Mouse (Mus musculus) heart, postnatal 0 days (tissue): Measurements from ENCODE around the gene Tmed10. TPM values are rescaled to one million over a fixed set of nuclear protein-coding genes. Genes with fewer than 3 reads are reported as not detected.

Experiments used
- ATAC-seq: fragments of 200-750 bp; cut with Nextera tagmentation; 2 replicates; pipeline ENCODE4 v1.8.0; 2017; ENCODE audit warnings: low read depth, moderate number of reproducible peaks, moderate library complexity; ENCODE audit not compliant: insufficient read depth
- DNase-seq: peaks from one replicate; pipeline ENCODE4 v3.0.0-alpha.2; 2016; ENCODE audit warnings: low spot score
- H3K27ac ChIP-seq: fragments of 300-500 bp; sonication (generic); 2 replicates; pipeline ENCODE4 v1.5.1; 2014; ENCODE audit warnings: low read depth, mild to moderate bottlenecking
- H3K27me3 ChIP-seq: fragments of 300-500 bp; sonication (generic); 2 replicates; pipeline ENCODE4 v1.6.1; 2014; ENCODE audit warnings: low read length, mixed read lengths; ENCODE audit not compliant: control insufficient read depth, insufficient read depth
- H3K36me3 ChIP-seq: fragments of 300-500 bp; sonication (generic); replicated peaks from 2 replicates; pipeline ENCODE4 v1.6.1; 2014; ENCODE audit warnings: low read length, mixed read lengths; ENCODE audit not compliant: control insufficient read depth, insufficient read depth
- H3K4me1 ChIP-seq: fragments of 300-500 bp; sonication (generic); 2 replicates; pipeline ENCODE4 v1.6.1; 2014; ENCODE audit warnings: antibody characterized with exemption; ENCODE audit not compliant: control insufficient read depth, insufficient read depth
- H3K4me2 ChIP-seq: fragments of 300-500 bp; sonication (generic); 2 replicates; pipeline ENCODE4 v1.6.1; 2014; ENCODE audit warnings: low read depth, mild to moderate bottlenecking, low read length, moderate library complexity
- H3K4me3 ChIP-seq: fragments of 300-500 bp; sonication (generic); 2 replicates; pipeline ENCODE4 v1.5.1; 2014; ENCODE audit warnings: low read depth, low read length
- H3K9ac ChIP-seq: fragments of 300-500 bp; sonication (generic); replicated peaks from 2 replicates; pipeline ENCODE4 v1.6.1; 2014; ENCODE audit warnings: low read depth, low read length, mixed read lengths
- H3K9me3 ChIP-seq: fragments of 300-500 bp; sonication (generic); replicated peaks from 2 replicates; pipeline ENCODE4 v1.6.1; 2016; ENCODE audit warnings: low read length; ENCODE audit not compliant: control insufficient read depth
- CTCF ChIP-seq: IDR thresholded peaks from 2 replicates; pipeline ENCODE4 v1.5.1; 2016; ENCODE audit warnings: antibody characterized with exemption, control low read depth, low read depth
- EP300 ChIP-seq: IDR thresholded peaks from 2 replicates; pipeline ENCODE4 v1.6.1; 2016; ENCODE audit warnings: antibody characterized with exemption, low read depth
- WGBS: fragments of 180-500 bp; shearing (Covaris S2); extraction: QIAGEN DNeasy Blood & Tissue Kit; methylation state at CpG from one replicate; pipeline ENCODE4 v1.1.7; 2014; 5-methylcytosine and 5-hydroxymethylcytosine counted together
- polyA plus RNA-seq: library from polyadenylated mRNA; unstranded; fragments of >200 nt; fragmentation: Nextera tagmentation; extraction: Ambion mirVana; gene quantifications from 2 replicates; pipeline ENCODE4 v1.2.1, GENCODE M21; 2015
- total RNA-seq: library from RNA; depleted of rRNA; stranded (reverse); fragments of >200 nt; gene quantifications from 2 replicates; pipeline ENCODE4 v1.2.3, GENCODE M21; 2014; ENCODE audit warnings: low replicate concordance

Gene Tmed10
- total and polyA plus RNA-seq, 2 experiments from 2014 or later, result 49.7 to 216 TPM

DNA sequence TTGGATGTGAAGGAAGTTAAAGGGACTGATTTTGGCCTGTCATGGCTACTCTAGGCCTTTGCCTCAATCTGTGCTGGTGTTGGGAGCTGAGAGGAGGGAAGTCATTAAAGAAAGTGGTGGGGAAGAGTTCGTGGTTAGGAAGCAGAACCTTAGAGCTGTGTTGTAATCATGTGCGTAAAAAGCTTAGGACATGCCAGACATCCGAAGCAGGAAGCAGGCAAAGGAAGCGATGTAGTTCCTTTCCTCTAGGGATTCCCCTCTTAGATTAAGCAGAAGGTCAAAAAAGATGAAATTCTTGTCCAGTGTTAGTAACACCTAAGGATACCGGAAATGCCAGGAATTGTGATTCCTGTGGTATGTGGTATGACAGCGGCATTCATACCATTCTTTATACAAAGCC, 26.3 kb downstream of the Tmed10 start:
- DNase-seq (peak; percentile 70), ATAC-seq (peak; percentile 36; the same call in 1 of the 2 replicates)
- Histone ChIP-seq H3K4me2 (no peak overlapping the region), H3K4me3 (no peak overlapping the region), H3K9ac (no peak overlapping the region), H3K4me1 (peaks cover 3% of the 10 kb centered on the region; the same call in 1 of the 2 replicates), H3K9me3 (no peaks in the 10 kb centered on the region), H3K27ac (peak overlapping the region; percentile 72), H3K36me3 (peaks cover 47% of the 10 kb centered on the region), H3K27me3 (no peaks in the 10 kb centered on the region)
- TF ChIP-seq EP300, result no peak
- no peak for TF ChIP-seq CTCF
- 57% methylated on average over 6 of the region's 6 CpGs for WGBS

DNA sequence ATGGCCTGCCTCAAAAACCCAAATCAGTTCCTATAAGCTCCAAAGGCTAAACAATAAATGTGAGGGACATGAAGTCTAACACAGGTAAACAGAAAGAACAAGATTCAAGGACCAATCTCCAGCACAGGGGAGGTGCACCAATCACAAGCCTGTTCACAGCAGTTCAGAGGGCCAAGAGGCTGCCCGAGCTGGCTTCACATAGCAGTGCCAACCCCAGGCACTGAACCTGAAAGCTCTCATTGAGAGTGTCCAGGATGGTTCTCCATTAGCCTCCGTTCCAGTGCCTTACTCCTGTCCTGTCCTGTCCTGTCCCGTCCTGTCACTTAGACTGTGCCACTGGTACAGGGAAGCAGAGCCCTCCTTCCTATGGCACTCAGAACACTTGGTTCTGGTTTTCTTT, 27.5 kb downstream of the Tmed10 start:
- Histone ChIP-seq H3K4me2 (no peak overlapping the region; the same call in 1 of the 2 replicates), H3K4me3 (no peak overlapping the region), H3K36me3 (peaks cover 44% of the 10 kb centered on the region), H3K9me3 (no peaks in the 10 kb centered on the region), H3K9ac (no peak overlapping the region), H3K4me1 (peaks cover 3% of the 10 kb centered on the region; the same call in 1 of the 2 replicates), H3K27me3 (no peaks in the 10 kb centered on the region), H3K27ac (peak overlapping the region; percentile 72)
- DNase-seq (no peak), ATAC-seq (no peak)
- WGBS, result 70% methylated on average over 3 of the region's 3 CpGs
- no peak for TF ChIP-seq EP300
- no peak for TF ChIP-seq CTCF

DNA sequence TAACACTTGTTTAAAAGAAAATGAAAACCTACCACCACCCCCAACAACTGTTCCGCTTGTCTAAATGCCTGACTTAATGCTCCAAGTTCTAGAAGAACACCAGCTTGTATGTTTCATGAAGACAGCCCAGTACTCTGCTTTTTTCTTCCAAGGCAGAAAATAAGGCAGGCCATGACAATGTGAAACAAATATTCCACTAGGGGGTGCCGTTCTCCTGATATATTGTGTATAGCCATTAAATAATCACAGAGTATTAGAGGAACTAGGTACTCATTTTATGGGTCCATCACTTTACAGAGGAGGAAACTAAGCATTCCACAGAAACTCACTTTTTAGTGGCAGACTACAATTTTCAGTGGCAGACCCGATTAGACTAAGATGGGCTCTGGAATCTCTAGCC, 28.3 kb downstream of the Tmed10 start:
- Histone ChIP-seq H3K4me1 (peaks cover 3% of the 10 kb centered on the region; the same call in 1 of the 2 replicates), H3K4me3 (no peak overlapping the region), H3K36me3 (peaks cover 48% of the 10 kb centered on the region), H3K9ac (no peak overlapping the region), H3K27ac (no peak overlapping the region), H3K4me2 (no peak overlapping the region), H3K9me3 (no peaks in the 10 kb centered on the region), H3K27me3 (no peaks in the 10 kb centered on the region)
- peak; percentile 58; the same call in 1 of the 2 replicates for ATAC-seq
- WGBS, result 45% methylated on average over 3 of the region's 3 CpGs
- DNase-seq, result peak; percentile 86
- TF ChIP-seq EP300 (no peak), CTCF (peak; percentile 64)

DNA sequence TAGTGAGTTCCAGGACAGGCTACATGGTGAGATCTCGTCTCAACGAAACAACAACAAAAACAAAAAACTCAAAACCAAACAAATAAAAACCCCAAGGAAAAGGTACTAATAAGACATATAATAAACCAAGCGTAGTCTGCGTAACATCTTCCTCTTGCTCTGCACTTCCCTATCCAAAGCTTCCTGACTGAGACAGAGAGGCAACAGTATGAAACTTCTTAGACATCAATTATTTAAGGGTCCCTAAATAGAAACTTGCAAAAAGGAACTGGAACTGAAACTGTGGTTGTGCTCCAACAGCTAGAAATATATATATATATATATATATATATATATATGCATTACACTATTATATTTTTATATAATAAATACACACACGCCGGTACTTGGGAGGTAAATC, 29.1 kb downstream of the Tmed10 start:
- H3K4me2 ChIP-seq, result no peak overlapping the region
- H3K27me3 ChIP-seq, result no peaks in the 10 kb centered on the region
- ATAC-seq (no peak), DNase-seq (no peak)
- TF ChIP-seq EP300 (no peak), CTCF (no peak)
- no peak overlapping the region for H3K4me3 ChIP-seq
- peaks cover 45% of the 10 kb centered on the region for H3K36me3 ChIP-seq
- no peaks in the 10 kb centered on the region for H3K4me1 ChIP-seq
- no peak overlapping the region for H3K27ac ChIP-seq
- 93% methylated on average over 6 of the region's 6 CpGs for WGBS
- H3K9ac ChIP-seq, result no peak overlapping the region
- no peaks in the 10 kb centered on the region for H3K9me3 ChIP-seq

DNA sequence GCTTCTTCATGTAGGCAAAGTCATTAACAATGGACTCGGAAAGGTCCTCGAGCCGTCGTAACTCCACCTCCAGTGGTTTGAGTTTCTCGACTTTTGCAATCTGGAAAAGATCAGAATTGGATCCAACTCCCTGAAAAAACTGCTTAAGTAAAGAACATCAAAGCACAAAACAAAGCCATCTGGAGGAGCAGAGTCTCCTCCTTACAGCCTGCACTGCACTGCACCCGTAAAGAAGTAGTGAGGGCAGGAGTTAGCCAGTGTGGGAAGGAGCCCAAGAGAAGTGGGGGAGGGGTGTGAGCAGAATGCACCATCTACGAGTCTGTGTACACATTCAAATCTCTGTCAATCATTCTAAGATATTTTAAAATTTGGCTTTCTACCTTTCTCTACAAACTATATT, 30.4 kb downstream of the Tmed10 start:
- Histone ChIP-seq H3K27me3 (no peaks in the 10 kb centered on the region), H3K4me1 (peaks cover 8% of the 10 kb centered on the region; the same call in 1 of the 2 replicates), H3K9me3 (no peaks in the 10 kb centered on the region), H3K9ac (no peak overlapping the region), H3K4me3 (no peak overlapping the region), H3K4me2 (no peak overlapping the region), H3K27ac (no peak overlapping the region), H3K36me3 (peaks cover 40% of the 10 kb centered on the region)
- DNase-seq (no peak), ATAC-seq (no peak)
- 66% methylated on average over 7 of the region's 7 CpGs for WGBS
- TF ChIP-seq EP300, result no peak
- no peak for TF ChIP-seq CTCF

DNA sequence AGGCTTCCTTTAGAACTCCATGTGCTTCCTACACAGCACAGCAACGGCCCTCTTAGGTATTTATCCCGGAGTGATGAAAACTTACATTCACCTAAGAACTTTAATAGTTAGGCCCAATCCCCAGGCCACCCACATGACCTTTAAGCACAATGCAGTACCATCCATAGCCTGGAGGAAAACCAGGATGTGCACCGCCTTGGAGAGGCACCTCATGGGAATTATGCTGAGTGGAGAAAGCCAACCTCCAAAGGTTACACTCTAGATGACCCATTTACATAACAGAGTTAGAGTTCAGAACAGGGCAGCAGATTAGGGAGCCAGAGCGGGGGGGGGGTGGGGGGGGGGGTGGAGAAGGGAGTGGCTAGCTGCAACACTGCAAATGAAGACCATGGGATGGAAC, 32.3 kb downstream of the Tmed10 start:
- Histone ChIP-seq H3K9me3 (no peaks in the 10 kb centered on the region), H3K4me3 (no peak overlapping the region), H3K4me1 (peaks cover 19% of the 10 kb centered on the region), H3K4me2 (no peak overlapping the region), H3K27me3 (no peaks in the 10 kb centered on the region), H3K9ac (no peak overlapping the region), H3K36me3 (peaks cover 27% of the 10 kb centered on the region), H3K27ac (no peak overlapping the region)
- no peak for DNase-seq
- no peak for TF ChIP-seq CTCF
- TF ChIP-seq EP300, result no peak
- no peak for ATAC-seq
- 71% methylated on average over 3 of the region's 4 CpGs for WGBS
